Mouse (Mus musculus) right cerebral cortex, postnatal 14 days (tissue): ENCODE data around the gene Ctdsp2.

Experiments
- DNase-seq: peaks from one replicate; pipeline ENCODE4 v3.0.0; 2022

Ctdsp2 gene

GRCm38 (mm10) chr10:126963821-126964220, 14.7 kb upstream of the Ctdsp2 start:
- no peak for DNase-seq

GRCm38 (mm10) chr10:126971363-126972050, 7.0 kb upstream of the Ctdsp2 start:
- no peak for DNase-seq

- no peak for DNase-seq
These were observed 6.3 kb upstream of the Ctdsp2 start for GRCm38 (mm10) chr10:126972051-126972725.

- no peak for DNase-seq
These were observed 5.5 kb upstream of the Ctdsp2 start for GRCm38 (mm10) chr10:126972988-126973387.

- DNase-seq, result no peak
These were observed 2.8 kb upstream of the Ctdsp2 start for GRCm38 (mm10) chr10:126975706-126976105.

- DNase-seq, result no peak
These were observed 1.4 kb upstream of the Ctdsp2 start for GRCm38 (mm10) chr10:126977076-126977475.

- peak; percentile 72 for DNase-seq
These were observed 661 bp downstream of the Ctdsp2 start for GRCm38 (mm10) chr10:126979121-126979635.

GRCm38 (mm10) chr10:126979636-126980151, 1.2 kb downstream of the Ctdsp2 start:
- DNase-seq, result peak; percentile 41

GRCm38 (mm10) chr10:126980221-126980932, 1.9 kb downstream of the Ctdsp2 start:
- peak; percentile 65 for DNase-seq

GRCm38 (mm10) chr10:126980933-126981530, 2.5 kb downstream of the Ctdsp2 start:
- no peak for DNase-seq

- DNase-seq, result no peak
These were observed 3.2 kb downstream of the Ctdsp2 start for GRCm38 (mm10) chr10:126981746-126982145.

- DNase-seq, result no peak
These were observed 4.7 kb downstream of the Ctdsp2 start for GRCm38 (mm10) chr10:126983193-126983725.

GRCm38 (mm10) chr10:126984189-126985004, 5.9 kb downstream of the Ctdsp2 start:
- DNase-seq, result peak; percentile 51

GRCm38 (mm10) chr10:126985127-126985526, 6.6 kb downstream of the Ctdsp2 start:
- DNase-seq, result no peak

GRCm38 (mm10) chr10:126985579-126985978, 7.1 kb downstream of the Ctdsp2 start:
- no peak for DNase-seq

GRCm38 (mm10) chr10:126986541-126986961, 8.0 kb downstream of the Ctdsp2 start:
- peak; percentile 65 for DNase-seq

- no peak for DNase-seq
These were observed 8.9 kb downstream of the Ctdsp2 start for GRCm38 (mm10) chr10:126987183-126988118.

- no peak for DNase-seq
These were observed 10.1 kb downstream of the Ctdsp2 start for GRCm38 (mm10) chr10:126988513-126989165.

GRCm38 (mm10) chr10:126990313-126991056, 12.0 kb downstream of the Ctdsp2 start:
- DNase-seq, result peak; percentile 91
